Mouse (Mus musculus) liver, adult 2 months (tissue): ENCODE measurements at regions not wholly inside any gene's neighbourhood (a gene's known extent, or its start where the extent isn't known, plus 50 kb on each side); places are given as distances from the start of the nearest gene placed in this dataset.

Source experiments
- CTCF ChIP-seq: fragments of 200-500 bp; IDR thresholded peaks from 2 replicates; pipeline ENCODE4 v1.5.1; 2011; ENCODE audit warnings: low read depth, low read length, control low read depth
- POLR2A ChIP-seq: fragments of 200-500 bp; IDR thresholded peaks from 2 replicates; pipeline ENCODE4 v1.6.1; 2011; ENCODE audit warnings: low read length, control low read depth; ENCODE audit not compliant: insufficient read depth; ENCODE audit errors: extremely low read depth

GRCm38 (mm10) chr3:102345291-102345690 lies 124.4 kb upstream of the Ngf start:
- TF ChIP-seq CTCF, result no peak
- no peak for TF ChIP-seq POLR2A
